Mouse (Mus musculus): Measurements from ENCODE around the gene Bhlhe23. TPM values are rescaled to one million over a fixed set of nuclear protein-coding genes. Genes with fewer than 3 reads are reported as not detected.

The Bhlhe23 gene
- total and polyA plus RNA-seq, 3 experiments, result not detected

- Histone ChIP-seq H3K36me3 (replicated peaks in 1 of 2; ENCODE audit: control insufficient read depth in 1 of 2, insufficient read depth in 1 of 2, low read length in 1 of 2) (no peaks in the 10 kb centered on the region), H3K27ac (ENCODE audit: insufficient read depth, low read depth) (no peak overlapping the region), H3K9me3 (replicated peaks; ENCODE audit: low read length) (no peaks in the 10 kb centered on the region), H3K27me3 (replicated peaks) (peaks cover 90% of the 10 kb centered on the region), H3K4me3 (replicated peaks in 1 of 3; ENCODE audit: low read depth in 2 of 3, low read length in 2 of 3, poor library complexity in 1 of 3) (no peak overlapping the region), H3K4me2 (ENCODE audit: insufficient read depth, low read depth, poor library complexity, severe bottlenecking) (no peak overlapping the region), H3K4me1 (ENCODE audit: control insufficient read depth in 1 of 2, insufficient read depth in 2 of 2) (no peaks in the 10 kb centered on the region), H3K79me2 (replicated peaks; ENCODE audit: control insufficient read depth, extremely low read depth, insufficient read depth, poor library complexity, severe bottlenecking) (no peaks in the 10 kb centered on the region), H3K9ac (ENCODE audit: insufficient read depth, low read depth) (no peak overlapping the region)
- dilution Hi-C loops (cut with MboI; ENCODE audit: extremely low pct_ligation_motif_present, extremely low pct_unique_long_range_greater_than_20kb, low sequenced_read_pairs), result no loop called here
- DNase-seq (ENCODE audit: extremely low read depth), result no peak
- TF ChIP-seq JUND (conservative IDR thresholded peaks at IDR 0.05; ENCODE audit: low read depth, low read length), result no peak
- TF ChIP-seq GABPA (IDR thresholded peaks at IDR 0.05; ENCODE audit: insufficient replicate concordance, low read depth, low read length), result no peak
- TF ChIP-seq JUN (IDR thresholded peaks at IDR 0.05; ENCODE audit: insufficient read depth, low read depth, low read length), result no peak
- TF ChIP-seq CTCF (conservative IDR thresholded peaks at IDR 0.05 in 1 of 2, IDR thresholded peaks at IDR 0.05 in 1 of 2; ENCODE audit: low read depth in 2 of 2, low read length in 2 of 2), result peak; percentile 9 to 60; a peak in 3 of 4 replicates
- TF ChIP-seq UBTF (IDR thresholded peaks at IDR 0.05; ENCODE audit: low read depth, low read length), result no peak
- no peak for TF ChIP-seq MEF2A (IDR thresholded peaks at IDR 0.05; ENCODE audit: borderline replicate concordance, low read depth, low read length)
- in situ Hi-C loops (cut with MboI; ENCODE audit: low pct_ligation_motif_present, low pct_unique_long_range_greater_than_20kb, low sequenced_read_pairs), result loop anchor here (10.0 kb wide), 1 partner anchor 249 kb away; the partner anchor contains the start of gene Chrna4
Observed at GRCm38 (mm10) chr2:180796008-180796407, 19.3 kb upstream of the Bhlhe23 start.

DNA sequence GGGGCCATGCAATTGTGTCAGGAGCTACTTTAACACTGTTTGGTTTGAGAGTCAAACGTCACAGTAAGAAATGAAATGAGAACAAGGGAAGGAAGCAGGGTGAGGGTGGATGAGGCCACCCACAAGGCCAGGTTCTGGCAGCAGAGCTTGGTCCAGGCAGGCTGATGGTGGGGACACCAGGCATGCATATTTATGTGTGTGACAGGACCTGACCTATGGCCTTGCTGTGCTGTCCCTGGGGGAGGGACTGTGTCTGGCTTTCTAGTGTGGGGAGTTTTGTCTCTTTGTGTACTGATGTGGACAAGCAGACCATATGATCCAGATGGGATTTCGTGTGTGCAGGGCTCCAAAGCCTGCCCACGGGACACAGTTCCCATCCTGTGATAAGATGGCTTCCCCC lies 18.9 kb upstream of the Bhlhe23 start:
- Histone ChIP-seq H3K4me1 (ENCODE audit: control insufficient read depth in 1 of 2, insufficient read depth in 2 of 2) (no peaks in the 10 kb centered on the region), H3K9ac (ENCODE audit: insufficient read depth, low read depth) (no peak overlapping the region), H3K79me2 (replicated peaks; ENCODE audit: control insufficient read depth, extremely low read depth, insufficient read depth, poor library complexity, severe bottlenecking) (no peaks in the 10 kb centered on the region), H3K9me3 (replicated peaks; ENCODE audit: low read length) (no peaks in the 10 kb centered on the region), H3K4me2 (ENCODE audit: insufficient read depth, low read depth, poor library complexity, severe bottlenecking) (no peak overlapping the region), H3K27me3 (replicated peaks) (peaks cover 90% of the 10 kb centered on the region), H3K36me3 (replicated peaks in 1 of 2; ENCODE audit: control insufficient read depth in 1 of 2, insufficient read depth in 1 of 2, low read length in 1 of 2) (no peaks in the 10 kb centered on the region), H3K27ac (ENCODE audit: insufficient read depth, low read depth) (no peak overlapping the region), H3K4me3 (replicated peaks in 1 of 3; ENCODE audit: low read depth in 2 of 3, low read length in 2 of 3, poor library complexity in 1 of 3) (no peak overlapping the region)
- TF ChIP-seq HCFC1 (IDR thresholded peaks at IDR 0.05; ENCODE audit: low read depth, low read length), result no peak
- TF ChIP-seq ZC3H11A (IDR thresholded peaks at IDR 0.05; ENCODE audit: low read depth, low read length), result no peak
- no peak for TF ChIP-seq POLR2A (IDR thresholded peaks at IDR 0.05; ENCODE audit: low read depth, low read length)
- TF ChIP-seq JUND (conservative IDR thresholded peaks at IDR 0.05; ENCODE audit: low read depth, low read length), result no peak
- TF ChIP-seq EP300 (IDR thresholded peaks at IDR 0.05; ENCODE audit: low read length), result no peak
- no peak for TF ChIP-seq NRF1 (IDR thresholded peaks at IDR 0.05; ENCODE audit: low read depth, low read length)
- no peak for TF ChIP-seq MAZ (IDR thresholded peaks at IDR 0.05; ENCODE audit: low read depth, low read length)
- TF ChIP-seq ELF1 (IDR thresholded peaks at IDR 0.05; ENCODE audit: low read depth, low read length), result no peak
- no peak for TF ChIP-seq NELFE (IDR thresholded peaks at IDR 0.05; ENCODE audit: low read depth, low read length)
- TF ChIP-seq BHLHE40 (IDR thresholded peaks at IDR 0.05; ENCODE audit: low read depth, low read length), result no peak
- no peak for TF ChIP-seq RAD21 (IDR thresholded peaks at IDR 0.05; ENCODE audit: low read depth, low read length)
- no peak for TF ChIP-seq TBP (conservative IDR thresholded peaks at IDR 0.05; ENCODE audit: low read depth, low read length)
- TF ChIP-seq CHD1 (IDR thresholded peaks at IDR 0.05; ENCODE audit: low read depth, low read length), result no peak
- TF ChIP-seq PAX5 (IDR thresholded peaks at IDR 0.05; ENCODE audit: low read length), result no peak
- TF ChIP-seq KAT2A (IDR thresholded peaks at IDR 0.05; ENCODE audit: insufficient replicate concordance, low read length), result no peak
- no peak for TF ChIP-seq MEF2A (IDR thresholded peaks at IDR 0.05; ENCODE audit: borderline replicate concordance, low read depth, low read length)
- TF ChIP-seq ZMIZ1 (IDR thresholded peaks at IDR 0.05; ENCODE audit: low read depth, low read length), result no peak
- TF ChIP-seq SMC3 (IDR thresholded peaks at IDR 0.05; ENCODE audit: low read depth, low read length), result no peak
- no peak for TF ChIP-seq IRF4 (IDR thresholded peaks at IDR 0.05; ENCODE audit: low read depth, low read length)
- dilution Hi-C loops (cut with MboI; ENCODE audit: extremely low pct_ligation_motif_present, extremely low pct_unique_long_range_greater_than_20kb, low sequenced_read_pairs), result no loop called here
- in situ Hi-C loops (cut with MboI; ENCODE audit: low pct_ligation_motif_present, low pct_unique_long_range_greater_than_20kb, low sequenced_read_pairs), result loop anchor here (10.0 kb wide), 1 partner anchor 249 kb away; the partner anchor contains the start of gene Chrna4
- DNase-seq (ENCODE audit: extremely low read depth), result no peak

Data from CH12.LX (cell line).